Mouse (Mus musculus): Measurements from ENCODE around the gene Tyms. TPM values are rescaled to one million over a fixed set of nuclear protein-coding genes. Genes with fewer than 3 reads are reported as not detected.
"Not testable (repeated sequence)": the region's sequence is repeated elsewhere in the genome, so short reads cannot be mapped to it uniquely, and the experiment has no call there.

The Tyms gene
- polyA plus RNA-seq, 1 experiment: 60.5 TPM

GRCm38 (mm10) chr5:30104841-30105667 lies 31.6 kb upstream of the Tyms start, which contains the start of gene Garem2:
Gene Garem2 (plus strand): TSS chr5:30105161.
- no peak for DNase-seq (ENCODE audit: low read depth, low spot score)
- WGBS: 1% methylated on average over 62 of the region's 65 CpGs

GRCm38 (mm10) chr5:30104339-30104738 lies 30.9 kb upstream of the Tyms start:
- DNase-seq (ENCODE audit: low read depth, low spot score): no peak
- 7% methylated on average over 12 of the region's 12 CpGs for WGBS

GRCm38 (mm10) chr5:30103340-30103739 lies 29.9 kb upstream of the Tyms start:
- DNase-seq (ENCODE audit: low read depth, low spot score): no peak
- WGBS: 79% methylated on average over 3 of the region's 3 CpGs

- WGBS: 89% methylated on average over 1 of the region's 1 CpGs
- no peak for DNase-seq (ENCODE audit: low read depth, low spot score)
These were observed 24.8 kb upstream of the Tyms start for GRCm38 (mm10) chr5:30098260-30098659.

- 61% methylated on average over 6 of the region's 6 CpGs for WGBS
- DNase-seq (ENCODE audit: low read depth, low spot score): no peak
These were observed 22.3 kb upstream of the Tyms start for GRCm38 (mm10) chr5:30095731-30096130.

GRCm38 (mm10) chr5:30094399-30094798 lies 21.0 kb upstream of the Tyms start:
- WGBS: 60% methylated on average over 2 of the region's 2 CpGs
- no peak for DNase-seq (ENCODE audit: low read depth, low spot score)

- no peak for DNase-seq (ENCODE audit: low read depth, low spot score)
- 57% methylated on average over 13 of the region's 13 CpGs for WGBS
These were observed 19.3 kb upstream of the Tyms start for GRCm38 (mm10) chr5:30092701-30093100.

DNA sequence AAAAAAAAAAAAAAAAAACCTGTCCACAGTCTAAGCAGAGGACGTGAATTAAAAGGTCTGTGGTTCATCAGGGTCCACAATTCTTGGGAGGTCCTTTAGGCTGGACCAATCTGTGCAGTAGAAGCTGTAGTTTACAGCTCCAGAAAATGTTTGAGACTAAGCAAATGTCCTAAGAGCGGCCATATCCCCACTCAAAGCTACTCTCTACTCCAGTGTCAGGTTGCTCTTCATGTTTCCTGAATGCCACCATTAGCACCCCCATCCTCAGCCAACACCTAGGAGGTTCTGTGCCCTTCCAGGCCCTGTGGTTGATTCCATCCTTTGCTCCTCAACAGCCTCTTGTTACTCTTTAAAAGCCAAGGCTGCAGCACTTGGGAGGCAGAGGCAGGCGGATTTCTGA lies 1.0 kb downstream of the Tyms start:
- 27% methylated on average over 3 of the region's 3 CpGs for WGBS

DNA sequence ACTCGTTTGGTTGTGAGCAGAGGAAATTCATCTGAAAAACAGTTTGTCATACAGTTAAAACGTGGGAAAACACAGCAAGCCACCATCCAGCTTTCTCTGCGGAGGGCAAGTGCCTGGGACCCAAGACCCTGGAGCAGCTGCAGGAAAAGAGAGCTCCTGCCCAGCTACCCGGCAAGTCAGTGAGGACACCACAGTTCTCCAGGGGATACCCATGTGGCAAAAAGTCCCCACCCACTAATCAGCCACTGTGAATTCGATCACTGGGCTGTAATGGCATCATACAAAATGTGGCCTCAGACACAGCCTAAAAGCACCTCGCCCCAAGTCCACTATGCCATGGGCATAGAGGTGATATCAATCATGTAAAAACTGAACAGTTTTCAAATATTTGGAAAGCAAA lies 1.7 kb downstream of the Tyms start:
- DNase-seq (ENCODE audit: low read depth, low spot score): no peak
- WGBS: 61% methylated on average over 6 of the region's 6 CpGs

More for the DNA sequence above, 1.0 kb downstream of the Tyms start:
- no peak for DNase-seq (ENCODE audit: low read depth, low spot score)

- no peak for DNase-seq (ENCODE audit: low read depth, low spot score)
- 31% methylated on average over 6 of the region's 6 CpGs for WGBS
These were observed 5.7 kb downstream of the Tyms start for GRCm38 (mm10) chr5:30067726-30068125.

GRCm38 (mm10) chr5:30059607-30060006 lies 13.8 kb downstream of the Tyms start:
- not testable (repeated sequence) for DNase-seq (ENCODE audit: low read depth, low spot score)
- WGBS: 77% methylated on average over 5 of the region's 5 CpGs

GRCm38 (mm10) chr5:30058216-30058731 lies 15.1 kb downstream of the Tyms start:
- DNase-seq (ENCODE audit: low read depth, low spot score): no peak
- 91% methylated on average over 6 of the region's 6 CpGs for WGBS

DNA sequence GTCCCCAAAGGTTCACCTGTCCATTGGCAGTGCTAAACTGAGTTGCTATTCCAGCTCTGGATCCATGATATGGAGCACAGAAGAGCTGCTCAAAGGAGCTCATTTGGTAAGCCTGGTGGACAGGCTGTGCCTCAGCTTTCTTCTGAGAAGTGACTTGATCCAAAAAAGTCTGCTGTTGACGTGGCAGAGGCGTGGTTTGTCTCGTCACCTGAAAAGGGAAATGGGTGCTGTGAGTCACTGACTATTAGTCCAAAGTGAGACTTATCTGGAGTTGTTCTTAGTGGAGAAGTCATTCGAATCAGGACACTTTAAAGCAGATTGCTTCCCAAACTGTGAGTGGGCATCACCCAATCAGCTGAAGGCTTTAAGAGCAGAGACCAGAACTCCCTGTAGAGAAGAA lies 33.6 kb downstream of the Tyms start:
- DNase-seq (ENCODE audit: low read depth, low spot score): not testable (repeated sequence)
- WGBS: 38% methylated on average over 4 of the region's 4 CpGs

DNA sequence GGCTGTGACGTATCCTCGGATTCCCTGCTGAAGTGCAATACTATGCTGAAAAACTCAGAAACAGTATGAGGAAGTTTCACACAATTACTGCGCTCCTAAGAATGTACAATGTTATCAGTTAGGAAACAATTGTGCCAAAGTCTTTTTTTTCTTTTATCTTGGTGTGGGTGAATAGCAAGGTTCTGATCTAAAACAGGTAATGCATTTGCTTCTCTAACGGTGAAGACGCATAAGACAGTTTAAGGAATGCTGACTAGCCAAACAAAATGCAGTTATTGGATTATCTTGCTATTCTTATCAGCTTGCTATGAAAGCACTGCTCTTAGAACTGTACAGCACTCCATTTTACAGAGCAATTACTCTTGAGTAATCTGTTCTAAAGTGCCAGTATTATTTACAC lies 34.1 kb downstream of the Tyms start:
- DNase-seq (ENCODE audit: low read depth, low spot score): not testable (repeated sequence)
- WGBS: 52% methylated on average over 5 of the region's 5 CpGs

DNA sequence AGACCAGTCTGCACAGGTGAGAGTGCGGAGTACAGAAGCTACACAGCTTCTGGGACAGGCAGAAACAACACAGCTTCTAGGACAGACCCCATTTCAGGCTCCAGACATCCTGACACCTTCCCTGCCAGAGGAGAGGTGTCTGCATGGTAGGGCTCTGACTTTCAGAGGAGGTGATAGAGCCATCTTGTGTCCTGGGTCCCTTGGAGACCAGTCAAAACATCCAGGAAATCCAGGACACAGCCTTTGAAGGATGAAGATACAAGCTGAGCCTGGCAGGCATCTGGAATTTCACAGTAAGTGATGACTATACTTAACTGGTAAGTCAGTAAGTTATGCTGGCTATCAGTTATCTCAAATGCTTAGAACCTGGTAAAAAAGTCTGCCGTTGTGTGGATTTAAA lies 36.3 kb downstream of the Tyms start:
- 91% methylated on average over 2 of the region's 2 CpGs for whole genome bisulfite sequencing

GRCm38 (mm10) chr5:30035862-30036261 lies 37.6 kb downstream of the Tyms start:
- WGBS: 45% methylated on average over 4 of the region's 4 CpGs
- not testable (repeated sequence) for DNase-seq (ENCODE audit: low read depth, low spot score)

More for the DNA sequence above, 36.3 kb downstream of the Tyms start:
- DNase-seq (ENCODE audit: low read depth, low spot score): not testable (repeated sequence)

DNA sequence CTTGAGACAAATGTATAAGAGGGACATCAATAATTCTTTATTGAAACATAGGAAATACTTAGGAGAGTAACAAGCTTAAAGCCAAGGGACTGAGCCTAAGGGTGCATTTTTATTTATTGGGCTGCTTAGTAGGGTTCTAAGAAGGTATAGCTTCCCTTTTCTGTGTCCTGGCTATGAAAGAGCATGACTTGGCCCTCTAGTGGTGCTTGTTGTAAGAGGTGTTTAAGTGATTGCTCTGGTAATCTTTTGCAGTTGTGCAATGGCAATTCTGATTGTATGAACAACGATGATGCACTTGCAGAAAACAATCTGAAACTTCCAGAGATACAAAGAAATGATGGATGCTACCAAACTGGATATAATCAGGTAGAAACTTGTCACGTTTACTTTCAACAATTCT lies 58.8 kb downstream of the Tyms start:
- no peak for DNase-seq (ENCODE audit: low read depth, low spot score)
- 31% methylated on average over 2 of the region's 2 CpGs for WGBS

- 25% methylated on average over 16 of the region's 16 CpGs for WGBS
- no peak for DNase-seq (ENCODE audit: low read depth, low spot score)
These were observed 60.5 kb downstream of the Tyms start, which contains the start of gene Il6 for GRCm38 (mm10) chr5:30012726-30013503. Gene Il6 (plus strand): TSS chr5:30013114.

All from large intestine, adult 2 months (tissue).